Mouse (Mus musculus) small intestine, adult 2 months (tissue): ENCODE measurements at regions not wholly inside any gene's neighbourhood (a gene's known extent, or its start where the extent isn't known, plus 50 kb on each side); places are given as distances from the start of the nearest gene placed in this dataset.

Source experiments
- CTCF ChIP-seq: fragments of 200-500 bp; IDR thresholded peaks from 2 replicates; pipeline ENCODE4 v1.5.1; 2012; ENCODE audit warnings: low read depth, mild to moderate bottlenecking, control low read depth, inconsistent platforms, low read length, moderate library complexity, mixed read lengths; ENCODE audit not compliant: insufficient replicate concordance, insufficient read length; ENCODE audit errors: extremely low read depth
- POLR2A ChIP-seq: fragments of 200-500 bp; IDR thresholded peaks from 2 replicates; pipeline ENCODE4 v1.6.1; 2012; ENCODE audit warnings: low read depth, mild to moderate bottlenecking, control low read depth, inconsistent platforms, low read length, moderate library complexity

GRCm38 (mm10) chr17:16082842-16083241 is 252.0 kb upstream of the Rgmb start:
- TF ChIP-seq POLR2A (no peak), CTCF (no peak)
